Mouse (Mus musculus): ENCODE results near the gene Slc7a6os.

DNA sequence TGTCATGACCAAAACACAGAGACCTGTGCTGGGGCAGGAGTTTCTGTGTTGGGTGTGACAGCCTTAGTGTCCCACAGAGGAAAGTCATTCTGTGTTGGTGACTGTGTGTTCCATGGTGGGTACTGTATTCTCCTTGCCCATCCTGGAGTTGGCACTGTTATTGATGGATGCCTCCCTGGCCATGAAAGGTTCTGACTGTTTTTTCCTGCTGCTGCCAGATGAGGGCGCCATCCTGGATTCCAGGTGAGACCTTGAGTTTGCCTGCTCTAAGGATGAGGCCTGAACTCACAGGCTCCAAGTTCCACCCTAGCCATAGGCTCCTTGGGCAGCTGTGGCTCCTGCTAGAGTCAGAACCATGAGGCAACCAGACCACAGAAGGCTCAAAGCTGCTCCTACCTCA is 47.4 kb upstream of the Slc7a6os start:
- TF ChIP-seq GATA1 (IDR thresholded peaks at IDR 0.05; ENCODE audit: borderline replicate concordance, low read length), result no peak
- TF ChIP-seq CTCF (IDR thresholded peaks at IDR 0.05; ENCODE audit: low read depth, low read length), result no peak
- no peak for TF ChIP-seq TAL1 (conservative IDR thresholded peaks at IDR 0.05; ENCODE audit: low read depth, low read length)
- no peak for TF ChIP-seq GATA2 (IDR thresholded peaks at IDR 0.05; ENCODE audit: borderline replicate concordance, low read depth, low read length)
